Mouse (Mus musculus): ENCODE data around the gene Mrps11.

DNA sequence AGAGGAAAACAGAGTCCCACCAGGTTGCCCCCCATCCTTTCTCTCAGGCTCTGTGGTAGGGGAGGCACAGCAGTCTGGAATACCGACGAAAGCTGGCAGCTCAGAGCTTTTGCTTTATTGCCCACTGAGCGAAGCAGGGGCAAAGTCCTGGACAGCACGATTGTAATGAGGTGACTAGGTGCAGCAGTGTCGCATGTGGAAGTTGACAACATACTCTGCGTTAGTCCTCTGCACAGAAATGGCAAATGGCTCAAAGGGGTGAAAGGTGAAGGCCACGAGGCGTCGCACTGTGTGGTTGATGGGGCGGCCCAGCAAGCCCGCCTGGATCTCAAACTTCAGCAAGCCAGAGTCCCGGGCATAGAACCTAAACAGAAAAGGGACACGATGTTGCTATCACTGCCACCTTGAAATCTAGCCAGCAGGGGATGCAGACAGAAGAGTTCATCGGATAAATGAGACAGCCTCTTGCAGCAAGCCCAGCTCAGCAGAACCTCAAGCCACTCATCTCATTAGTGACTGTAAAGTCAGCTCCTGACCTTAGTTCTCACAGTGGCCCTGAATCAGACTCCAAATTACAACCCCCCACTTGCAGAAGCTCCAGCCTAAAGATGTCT lies 44.9 kb downstream of the Mrps11 start:
- no peak for TF ChIP-seq USF1 (IDR thresholded peaks at IDR 0.05; ENCODE audit: low read depth)
- no peak for TF ChIP-seq CEBPB (IDR thresholded peaks at IDR 0.05; ENCODE audit: low read depth)
- no peak for TF ChIP-seq CTCF (IDR thresholded peaks at IDR 0.05; ENCODE audit: control insufficient read depth, insufficient read depth, insufficient read length)
- TF ChIP-seq MYOD1 (IDR thresholded peaks at IDR 0.05; ENCODE audit: control insufficient read depth, insufficient read length, low read depth) = no peak
- TF ChIP-seq MAX (IDR thresholded peaks at IDR 0.05) = no peak
- TF ChIP-seq MYOG (IDR thresholded peaks at IDR 0.05; ENCODE audit: control insufficient read depth, extremely low read depth, insufficient read length) = no peak
- no peak for TF ChIP-seq FOSL1 (IDR thresholded peaks at IDR 0.05; ENCODE audit: insufficient read depth, low read length, poor library complexity, severe bottlenecking)
